Mouse (Mus musculus): ENCODE results near the gene Gimap9. TPM values are rescaled to one million over a fixed set of nuclear protein-coding genes. Genes with fewer than 3 reads are reported as not detected.
"Not testable (repeated sequence)": the region's sequence is repeated elsewhere in the genome, so short reads cannot be mapped to it uniquely, and the experiment has no call there.

The Gimap9 gene
- total and polyA plus RNA-seq, 2 experiments from 2014 or later = 0.55 to 1.1 TPM

- no peaks in the 10 kb centered on the region for H3K4me1 ChIP-seq (ENCODE audit: insufficient read depth, low read length)
- DNase-seq (ENCODE audit: low spot score) (no peak), ATAC-seq (ENCODE audit: low FRiP score) (no peak)
- H3K9ac ChIP-seq (replicated peaks; ENCODE audit: low read length, poor library complexity, severe bottlenecking) = no peak overlapping the region
- H3K4me3 ChIP-seq (ENCODE audit: low read depth, low read length) = no peak overlapping the region
- H3K27ac ChIP-seq (ENCODE audit: low read depth, low read length) = no peak overlapping the region
- TF ChIP-seq CTCF (IDR thresholded peaks at IDR 0.05) = no peak
- WGBS = 66% methylated on average over 4 of the region's 4 CpGs
- no peak overlapping the region for H3K4me2 ChIP-seq (ENCODE audit: low read depth, low read length, poor library complexity, severe bottlenecking)
- no peaks in the 10 kb centered on the region for H3K9me3 ChIP-seq (ENCODE audit: low read length)
- no peaks in the 10 kb centered on the region for H3K36me3 ChIP-seq (ENCODE audit: insufficient read depth, low read length)
- H3K27me3 ChIP-seq (ENCODE audit: insufficient read depth, low read length) = no peaks in the 10 kb centered on the region
Measured at GRCm38 (mm10) chr6:48682271-48682670, 6.3 kb downstream of the Gimap9 start.

DNA sequence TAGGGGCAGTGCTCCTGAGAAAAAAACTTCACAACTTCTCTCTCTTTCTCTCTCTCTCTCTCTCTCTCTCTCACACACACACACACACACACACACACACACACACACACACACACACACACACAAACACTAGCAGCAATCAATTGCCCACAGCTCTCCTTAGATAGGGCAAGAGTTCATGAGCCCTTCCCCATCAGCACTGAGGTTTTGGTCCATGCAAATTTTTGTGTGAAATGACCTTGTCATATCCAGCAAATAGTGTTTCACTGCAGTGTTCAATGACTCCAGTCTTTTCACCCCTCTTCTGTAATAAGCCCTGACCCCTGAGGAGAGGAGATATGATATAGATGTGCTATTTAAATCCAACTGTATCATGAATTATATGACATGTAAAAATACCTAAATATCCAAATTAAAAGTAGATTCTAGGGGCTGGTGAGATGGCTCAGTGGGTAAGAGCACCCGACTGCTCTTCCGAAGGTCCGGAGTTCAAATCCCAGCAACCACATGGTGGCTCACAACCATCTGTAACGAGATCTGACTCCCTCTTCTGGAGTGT lies 7.4 kb downstream of the Gimap9 start:
- not testable (repeated sequence) for H3K27me3 ChIP-seq (ENCODE audit: insufficient read depth, low read length); H3K9ac ChIP-seq (replicated peaks; ENCODE audit: low read length, poor library complexity, severe bottlenecking); H3K36me3 ChIP-seq (ENCODE audit: insufficient read depth, low read length); H3K27ac ChIP-seq (ENCODE audit: low read depth, low read length); H3K4me3 ChIP-seq (ENCODE audit: low read depth, low read length); ATAC-seq (ENCODE audit: low FRiP score); H3K9me3 ChIP-seq (ENCODE audit: low read length); H3K4me1 ChIP-seq (ENCODE audit: insufficient read depth, low read length); DNase-seq (ENCODE audit: low spot score); H3K4me2 ChIP-seq (ENCODE audit: low read depth, low read length, poor library complexity, severe bottlenecking)
- WGBS = 97% methylated on average over 3 of the region's 4 CpGs

DNA sequence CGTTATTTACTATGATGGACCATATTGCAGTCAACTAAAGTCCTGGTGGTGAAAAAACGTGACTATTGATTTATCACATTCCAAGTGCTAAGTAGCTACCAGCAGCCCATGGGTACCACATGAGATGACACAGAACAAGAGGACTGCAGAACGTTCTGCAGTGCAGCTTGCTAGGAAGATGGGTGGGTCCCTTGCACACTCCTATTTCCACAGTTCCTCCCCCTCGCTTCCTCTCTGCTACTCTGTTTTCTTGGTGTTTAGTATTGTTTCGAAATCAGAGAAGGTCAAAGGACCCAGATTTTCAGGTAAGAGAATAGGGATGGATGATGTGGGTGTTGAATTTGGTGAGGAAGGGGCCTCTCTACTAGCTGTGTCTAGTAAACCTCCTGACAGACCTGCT lies 8.4 kb downstream of the Gimap9 start, which contains the start of gene Gimap4:
TSS of gene Gimap4 (plus strand) at position 231 of the 400 bp plus-strand sequence.
- 74% methylated on average over 5 of the region's 5 CpGs for WGBS
- Histone ChIP-seq H3K27me3 (ENCODE audit: insufficient read depth, low read length) (no peaks in the 10 kb centered on the region), H3K4me3 (ENCODE audit: low read depth, low read length) (no peak within 1 kb of the TSS), H3K27ac (ENCODE audit: low read depth, low read length) (no peak within 1 kb of the TSS), H3K9ac (replicated peaks; ENCODE audit: low read length, poor library complexity, severe bottlenecking) (no peak within 1 kb of the TSS), H3K4me1 (ENCODE audit: insufficient read depth, low read length) (no peaks in the 10 kb centered on the region), H3K36me3 (ENCODE audit: insufficient read depth, low read length) (no peaks in the 10 kb centered on the region), H3K4me2 (ENCODE audit: low read depth, low read length, poor library complexity, severe bottlenecking) (no peak within 1 kb of the TSS), H3K9me3 (ENCODE audit: low read length) (no peaks in the 10 kb centered on the region)
- TF ChIP-seq CTCF (IDR thresholded peaks at IDR 0.05) = no peak
- DNase-seq (ENCODE audit: low spot score) (no peak), ATAC-seq (ENCODE audit: low FRiP score) (no peak)

DNA sequence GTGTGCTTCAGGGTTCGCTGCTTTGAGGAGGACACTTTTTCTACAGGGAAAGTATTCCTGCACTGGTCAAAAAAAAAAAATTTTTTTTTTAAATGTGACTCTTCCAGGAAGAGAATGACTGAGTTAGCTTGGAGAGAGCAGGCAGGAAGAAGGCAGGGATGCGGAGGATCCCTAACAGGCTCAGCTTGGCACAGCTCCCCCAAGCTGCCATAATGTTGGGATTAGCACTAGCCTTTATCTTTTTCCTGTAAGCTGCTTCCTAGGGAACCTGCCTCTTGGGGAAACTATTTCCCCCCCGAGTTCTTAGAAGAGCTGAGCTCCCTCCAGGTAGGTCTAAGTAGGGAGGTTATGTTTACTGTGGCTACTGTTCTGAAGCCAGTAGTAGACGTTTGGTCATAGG lies 8.9 kb downstream of the Gimap9 start:
- no peak for TF ChIP-seq CTCF (IDR thresholded peaks at IDR 0.05)
- Histone ChIP-seq H3K27ac (ENCODE audit: low read depth, low read length) (no peak overlapping the region), H3K4me1 (ENCODE audit: insufficient read depth, low read length) (no peaks in the 10 kb centered on the region), H3K4me2 (ENCODE audit: low read depth, low read length, poor library complexity, severe bottlenecking) (no peak overlapping the region), H3K9me3 (ENCODE audit: low read length) (no peaks in the 10 kb centered on the region), H3K36me3 (ENCODE audit: insufficient read depth, low read length) (no peaks in the 10 kb centered on the region), H3K27me3 (ENCODE audit: insufficient read depth, low read length) (no peaks in the 10 kb centered on the region), H3K4me3 (ENCODE audit: low read depth, low read length) (no peak overlapping the region), H3K9ac (replicated peaks; ENCODE audit: low read length, poor library complexity, severe bottlenecking) (no peak overlapping the region)
- 54% methylated on average over 4 of the region's 4 CpGs for WGBS
- no peak for ATAC-seq (ENCODE audit: low FRiP score)
- no peak for DNase-seq (ENCODE audit: low spot score)

DNA sequence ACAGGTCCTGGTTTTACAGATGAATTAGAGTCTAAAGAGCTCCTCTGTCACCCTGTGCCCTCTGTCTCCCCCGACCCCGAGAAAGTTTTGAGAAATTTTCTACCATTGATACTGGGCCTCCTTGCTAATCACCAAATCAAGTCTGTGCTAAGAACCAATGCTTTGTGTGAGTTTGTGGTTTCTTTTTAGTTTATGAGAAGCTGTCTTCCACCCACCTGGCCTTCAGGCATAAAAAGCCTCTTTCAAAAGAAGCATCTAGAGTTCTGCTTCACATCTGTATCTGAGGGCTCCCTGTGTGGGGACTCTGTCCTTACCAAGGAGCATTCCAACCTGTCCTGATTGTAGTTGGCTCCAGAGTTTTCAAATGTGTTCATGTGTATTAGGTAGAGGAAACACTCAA lies 9.3 kb downstream of the Gimap9 start:
- 72% methylated on average over 2 of the region's 2 CpGs for WGBS
- no peak overlapping the region for H3K4me2 ChIP-seq (ENCODE audit: low read depth, low read length, poor library complexity, severe bottlenecking)
- ATAC-seq (ENCODE audit: low FRiP score) = no peak
- H3K36me3 ChIP-seq (ENCODE audit: insufficient read depth, low read length) = no peaks in the 10 kb centered on the region
- H3K9ac ChIP-seq (replicated peaks; ENCODE audit: low read length, poor library complexity, severe bottlenecking) = no peak overlapping the region
- H3K27me3 ChIP-seq (ENCODE audit: insufficient read depth, low read length) = no peaks in the 10 kb centered on the region
- no peaks in the 10 kb centered on the region for H3K9me3 ChIP-seq (ENCODE audit: low read length)
- H3K27ac ChIP-seq (ENCODE audit: low read depth, low read length) = no peak overlapping the region
- DNase-seq (ENCODE audit: low spot score) = no peak
- no peak for TF ChIP-seq CTCF (IDR thresholded peaks at IDR 0.05)
- no peaks in the 10 kb centered on the region for H3K4me1 ChIP-seq (ENCODE audit: insufficient read depth, low read length)
- no peak overlapping the region for H3K4me3 ChIP-seq (ENCODE audit: low read depth, low read length)

DNA sequence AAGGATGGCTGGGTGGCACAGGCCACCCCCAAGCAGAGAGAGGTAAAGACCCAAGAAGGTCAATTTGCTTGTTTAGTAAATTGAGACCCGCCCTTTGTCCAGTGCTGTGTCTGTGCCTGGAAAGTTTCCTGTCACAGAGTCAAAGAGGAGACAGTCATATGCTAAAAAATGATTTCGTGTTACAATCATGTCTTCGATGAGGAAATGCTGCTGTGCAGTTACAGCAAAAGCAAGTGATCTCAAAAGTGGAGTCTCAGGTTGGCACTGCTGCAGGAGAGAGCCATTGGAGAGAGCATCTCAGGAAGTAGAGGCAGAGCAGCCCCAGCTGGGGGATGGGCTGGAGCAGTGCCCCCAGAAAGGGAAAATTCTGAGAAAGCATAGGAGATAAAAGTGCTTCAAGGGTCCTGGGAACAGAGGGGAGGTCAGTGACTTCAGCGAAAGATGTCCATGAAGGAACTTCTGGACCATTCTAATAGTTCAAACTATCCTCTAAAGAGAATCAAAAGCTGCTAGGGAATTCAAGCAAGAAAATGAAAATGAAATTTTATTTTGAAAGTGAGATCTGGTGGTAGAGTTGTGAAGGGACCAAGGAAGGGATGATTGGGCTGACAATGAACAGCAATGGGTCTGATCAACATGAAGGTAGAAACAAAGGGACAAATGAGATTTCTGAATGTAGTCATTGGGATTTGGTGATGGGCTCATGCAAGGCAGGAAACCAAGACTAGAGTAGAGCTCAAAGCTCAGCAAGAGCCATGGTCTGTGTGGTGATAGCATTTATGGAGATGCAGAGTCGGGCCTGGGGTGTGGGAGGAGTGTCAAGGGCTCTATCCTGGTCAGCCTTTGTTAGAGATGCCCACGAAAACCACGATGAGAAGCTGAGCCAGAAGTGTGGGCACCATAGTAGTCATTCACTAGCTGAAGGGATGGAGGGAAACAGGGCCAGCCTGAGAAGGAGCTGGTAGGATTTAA lies 10.1 kb downstream of the Gimap9 start:
- no peak overlapping the region for H3K9ac ChIP-seq (replicated peaks; ENCODE audit: low read length, poor library complexity, severe bottlenecking)
- DNase-seq (ENCODE audit: low spot score) = no peak
- no peak for TF ChIP-seq CTCF (IDR thresholded peaks at IDR 0.05)
- ATAC-seq (ENCODE audit: low FRiP score) = no peak
- no peaks in the 10 kb centered on the region for H3K9me3 ChIP-seq (ENCODE audit: low read length)
- no peaks in the 10 kb centered on the region for H3K4me1 ChIP-seq (ENCODE audit: insufficient read depth, low read length)
- no peak overlapping the region for H3K27ac ChIP-seq (ENCODE audit: low read depth, low read length)
- 82% methylated on average over 7 of the region's 7 CpGs for WGBS
- no peaks in the 10 kb centered on the region for H3K36me3 ChIP-seq (ENCODE audit: insufficient read depth, low read length)
- H3K27me3 ChIP-seq (ENCODE audit: insufficient read depth, low read length) = no peaks in the 10 kb centered on the region
- H3K4me2 ChIP-seq (ENCODE audit: low read depth, low read length, poor library complexity, severe bottlenecking) = no peak overlapping the region
- H3K4me3 ChIP-seq (ENCODE audit: low read depth, low read length) = no peak overlapping the region
